In the genomic region with DNA sequence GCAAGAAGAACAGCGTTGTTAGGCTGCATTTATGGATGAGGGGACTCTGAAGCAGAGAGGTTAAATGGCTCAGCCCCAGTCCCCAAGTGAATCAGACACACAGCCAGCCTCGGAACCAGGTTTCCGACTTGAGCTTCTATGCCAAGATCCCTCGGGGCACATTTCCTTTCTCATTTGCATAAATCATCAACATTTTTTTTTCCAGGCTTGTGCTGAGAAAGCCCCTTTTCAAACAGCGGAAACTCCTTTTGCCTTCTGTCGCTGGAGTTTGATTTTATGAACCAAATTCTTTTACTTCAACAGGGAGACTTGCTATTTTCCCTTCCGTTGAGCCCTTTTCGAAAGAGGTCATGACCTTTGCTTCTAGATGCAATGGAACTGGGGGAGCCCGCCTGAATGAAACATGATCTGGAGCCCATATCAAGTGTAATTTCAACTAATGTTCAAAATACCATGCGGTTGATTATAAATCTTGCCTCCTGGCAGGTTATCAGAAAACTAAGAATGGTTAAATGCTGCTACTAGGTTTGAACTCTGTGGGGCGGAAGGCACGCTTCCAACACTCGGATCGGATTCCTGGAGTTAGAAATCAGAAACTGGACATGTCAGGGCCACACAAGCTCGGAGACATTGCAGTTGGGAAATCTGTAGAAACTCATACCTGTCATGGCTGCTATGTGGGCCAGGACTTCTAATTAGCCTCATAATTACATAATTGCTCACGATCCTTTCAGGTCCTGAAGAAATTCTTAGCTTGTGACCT, we compare ENCODE assay signal across 13 mouse cellular contexts. TPM values are rescaled to one million over a fixed set of nuclear protein-coding genes. Genes with fewer than 3 reads are reported as not detected.
DNase-seq lines count a peak whose midpoint lies in the region; ATAC-seq lines count a peak whose summit lies in the region.
"Had no signal": no experiment of that assay in that cellular context is flagged by ENCODE, and none has a peak within 500 bp of the region (broad histone marks: within the 10 kb centered on the region; RNA-seq: fewer than 3 reads in every experiment).

No protein-coding gene starts in this region.

- H3K9me3 ChIP-seq in forebrain, embryonic 14.5 days (replicated peaks; ENCODE audit: control insufficient read depth, low read length), result no peaks in the 10 kb centered on the region
- no peaks in the 10 kb centered on the region for H3K9me3 ChIP-seq in forebrain, embryonic 11.5 days (ENCODE audit: control insufficient read depth, low read length)
- no peaks in the 10 kb centered on the region for H3K9me3 ChIP-seq in kidney, embryonic 15.5 days (replicated peaks)
- H3K9me3 ChIP-seq: liver, embryonic 15.5 days; midbrain, embryonic 10.5 days had no signal

- intact Hi-C loops in left cerebral cortex, postnatal 14 days (cut with DNase I), result no loop called here

- H3K27ac ChIP-seq in forebrain, embryonic 14.5 days (ENCODE audit: low read depth, low read length), result no peak overlapping the region
- H3K27ac ChIP-seq in forebrain, embryonic 11.5 days (ENCODE audit: low read depth, low read length), result no peak overlapping the region
- H3K27ac ChIP-seq in kidney, embryonic 15.5 days, result peak overlapping the region; percentile 51
- H3K27ac ChIP-seq: heart, adult 2 months; left cerebral cortex, adult 2 months; liver, embryonic 15.5 days; midbrain, embryonic 10.5 days had no signal

- H3K36me3 ChIP-seq in forebrain, embryonic 14.5 days (ENCODE audit: control insufficient read depth, insufficient read depth, low read length), result no peaks in the 10 kb centered on the region
- no peaks in the 10 kb centered on the region for H3K36me3 ChIP-seq in forebrain, embryonic 11.5 days (ENCODE audit: control insufficient read depth, insufficient read depth, low read length)
- no peaks in the 10 kb centered on the region for H3K36me3 ChIP-seq in kidney, embryonic 15.5 days
- H3K36me3 ChIP-seq: liver, embryonic 15.5 days; midbrain, embryonic 10.5 days had no signal

- H3K4me3 ChIP-seq in forebrain, embryonic 14.5 days (ENCODE audit: low read depth, low read length), result no peak overlapping the region
- H3K4me3 ChIP-seq in forebrain, embryonic 11.5 days (ENCODE audit: low read depth, low read length), result no peak overlapping the region
- H3K4me3 ChIP-seq in kidney, embryonic 15.5 days (replicated peaks), result no peak overlapping the region
- H3K4me3 ChIP-seq: heart, adult 2 months; left cerebral cortex, adult 2 months; liver, embryonic 15.5 days; midbrain, embryonic 10.5 days had no signal

- peak overlapping the region; percentile 20; the same call in 1 of the 2 replicates for H3K4me2 ChIP-seq in forebrain, embryonic 14.5 days (ENCODE audit: low read length)
- no peak overlapping the region for H3K4me2 ChIP-seq in forebrain, embryonic 11.5 days (ENCODE audit: low read depth, low read length, severe bottlenecking)
- 0 out of 2 replicates have a peak overlapping the region, but pooled peaks have one; percentile 23 for H3K4me2 ChIP-seq in kidney, embryonic 15.5 days
- H3K4me2 ChIP-seq: liver, embryonic 15.5 days had no signal

- no peak overlapping the region for H3K9ac ChIP-seq in forebrain, embryonic 14.5 days (ENCODE audit: low read length)
- no peak overlapping the region for H3K9ac ChIP-seq in forebrain, embryonic 11.5 days (ENCODE audit: low read length)
- H3K9ac ChIP-seq in kidney, embryonic 15.5 days, result no peak overlapping the region
- H3K9ac ChIP-seq: liver, embryonic 15.5 days had no signal

- H3K4me1 ChIP-seq in forebrain, embryonic 14.5 days (ENCODE audit: control insufficient read depth, insufficient read depth, low read length), result no peaks in the 10 kb centered on the region
- H3K4me1 ChIP-seq in forebrain, embryonic 11.5 days (replicated peaks; ENCODE audit: control insufficient read depth, insufficient read depth, low read length), result peaks cover 3% of the 10 kb centered on the region; the same call in 1 of the 2 replicates
- H3K4me1 ChIP-seq in kidney, embryonic 15.5 days, result peaks cover 12% of the 10 kb centered on the region; the same call in 1 of the 2 replicates
- H3K4me1 ChIP-seq: liver, embryonic 15.5 days had no signal

- H3K27me3 ChIP-seq in forebrain, embryonic 14.5 days (replicated peaks; ENCODE audit: control insufficient read depth, insufficient read depth, low read length), result no peaks in the 10 kb centered on the region
- no peaks in the 10 kb centered on the region for H3K27me3 ChIP-seq in forebrain, embryonic 11.5 days (ENCODE audit: control insufficient read depth, insufficient read depth, low read length)
- peaks cover 12% of the 10 kb centered on the region; the same call in 1 of the 2 replicates for H3K27me3 ChIP-seq in kidney, embryonic 15.5 days
- H3K27me3 ChIP-seq: liver, embryonic 15.5 days had no signal

- DNase-seq in forebrain, embryonic 14.5 days (ENCODE audit: low spot score), result peak; percentile 62
- DNase-seq in forebrain, embryonic 11.5 days (ENCODE audit: low spot score), result no peak
- DNase-seq in retina, postnatal 1 day, result peak; percentile 24
- no peak for DNase-seq in retina, embryonic 14.5 days (ENCODE audit: low spot score)
- DNase-seq in yolk sac, embryonic 10.5 days (ENCODE audit: low spot score), result no peak
- DNase-seq in left cerebral cortex, postnatal 14 days (ENCODE audit: low spot score in 2 of 2), result no peak
- no peak for DNase-seq in urinary bladder, adult 18-20 months (ENCODE audit: low spot score in 2 of 2)
- DNase-seq: heart, adult 2 months; thymus, postnatal 14 days had no signal

- no peak for ATAC-seq in forebrain, embryonic 14.5 days
- ATAC-seq in forebrain, embryonic 11.5 days (replicated peaks; ENCODE audit: low FRiP score), result no peak
- no peak for ATAC-seq in kidney, embryonic 15.5 days (replicated peaks; ENCODE audit: low FRiP score)

- 48% methylated on average over 16 of the region's 16 CpGs for WGBS in forebrain, embryonic 14.5 days
- 49% methylated on average over 16 of the region's 16 CpGs for WGBS in forebrain, embryonic 11.5 days
- WGBS in kidney, embryonic 15.5 days, result 36% methylated on average over 16 of the region's 16 CpGs

RNA-seq across cellular contexts. Expression of a gene that starts 15.2 kb away (rescaled TPM):
- 17.5 and 18.8 TPM in 2 replicates for polyA plus RNA-seq in forebrain, embryonic 14.5 days (2014; fragmentation: Nextera tagmentation; extraction: Ambion mirVana)
- 23.5 and 26.3 TPM in 2 replicates for polyA plus RNA-seq in forebrain, embryonic 11.5 days (2014; fragmentation: Nextera tagmentation; extraction: Ambion mirVana)
- polyA plus RNA-seq in kidney, embryonic 15.5 days (2015; fragmentation: Nextera tagmentation; extraction: Ambion mirVana), result 18.8 and 19.3 TPM in 2 replicates
- 10 to 100 TPM; 27.1 to 27.4 TPM for total RNA-seq in left cerebral cortex, postnatal 14 days (2021)

Comparison
In these comparisons a context has a peak if more than half of its experiments do, and no peak if none do; other contexts are left out.
1. DNase-seq: peak in forebrain, embryonic 14.5 days (single experiment) and retina, postnatal 1 day (single experiment); none in forebrain, embryonic 11.5 days (single experiment), retina, embryonic 14.5 days (single experiment), yolk sac, embryonic 10.5 days (single experiment), left cerebral cortex, postnatal 14 days (0 of 2) and urinary bladder, adult 18-20 months (0 of 2).